ENCODE assay signal across 10 mouse cellular contexts in the genomic region with DNA sequence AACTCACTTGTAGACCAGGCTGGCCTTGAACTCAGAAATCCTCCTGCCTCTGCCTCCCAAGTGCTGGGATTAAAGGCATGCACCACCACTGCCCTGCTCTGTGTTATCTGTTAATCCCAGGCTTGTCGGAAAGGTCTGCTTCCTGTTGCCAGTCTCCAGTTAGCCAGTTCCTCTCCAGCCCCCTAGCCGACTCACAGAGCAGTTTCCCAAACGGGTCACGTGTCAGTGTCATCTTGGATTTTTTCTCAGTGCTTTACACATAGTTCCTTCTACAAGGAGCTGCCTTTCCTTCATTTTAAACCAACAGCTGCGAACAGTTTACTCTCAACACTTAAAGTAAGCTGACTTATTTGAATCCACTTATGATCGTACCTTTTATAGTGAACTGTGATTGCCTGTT. TPM values are rescaled to one million over a fixed set of nuclear protein-coding genes. Genes with fewer than 3 reads are reported as not detected.
DNase-seq lines count a peak whose midpoint lies in the region; ATAC-seq lines count a peak whose summit lies in the region.
"Had no signal": no experiment of that assay in that cellular context is flagged by ENCODE, and none has a peak within 500 bp of the region (broad histone marks: within the 10 kb centered on the region; RNA-seq: fewer than 3 reads in every experiment).

No protein-coding gene starts in this region.

- peak overlapping the region; percentile 95 for H3K27ac ChIP-seq in macrophage

- ATAC-seq in granulocyte monocyte progenitor cell, adult 5-6 weeks (replicated peaks; ENCODE audit: poor library complexity, severe bottlenecking): peak; percentile 23
- ATAC-seq in monocyte, adult 5-6 weeks (replicated peaks; ENCODE audit: insufficient number of reproducible peaks, low FRiP score, low TSS enrichment, poor library complexity, severe bottlenecking): no peak

- WGBS in macrophage (ENCODE audit: missing documents): 6% methylated on average over 6 of the region's 6 CpGs

- H3K4me3 ChIP-seq in macrophage (ENCODE audit: inconsistent target): peak overlapping the region; percentile 69; the same call in 1 of the 2 replicates

- no peaks in the 10 kb centered on the region for H3K36me3 ChIP-seq in macrophage (ENCODE audit: inconsistent target)

- DNase-seq in cerebellum, adult 8-10 months: peak; percentile 11
- DNase-seq in cerebellum, postnatal 36 days: no peak
- peak; percentile 34 to 47 for DNase-seq in lung, adult 18-20 months
- DNase-seq in lung, postnatal 14 days: no peak
- no peak for DNase-seq in gastrocnemius, postnatal 4 days (ENCODE audit: low spot score in 2 of 2)
- DNase-seq: cerebellum, adult 2 months; kidney, postnatal 14 days had no signal

- H3K79me2 ChIP-seq in macrophage (ENCODE audit: inconsistent target): peaks cover 68% of the 10 kb centered on the region

RNA-seq across cellular contexts. Expression of a gene that starts 2.2 kb away (rescaled TPM):
- 165 and 218 TPM in 2 replicates for total RNA-seq in granulocyte monocyte progenitor cell, adult 5-6 weeks (2014; fragmentation: Nextera tagmentation)
- 273 and 284 TPM in 2 replicates for total RNA-seq in granulocyte monocyte progenitor cell, adult 5-6 weeks (2017)
- 1,000 to 10,000 TPM in 10 of 26 experiments, 100 to 1,000 TPM in 16; 551 to 1,905 (median 901) TPM for total RNA-seq in macrophage (2018; cell fraction: chromatin; rRNA removed)
- total RNA-seq in macrophage (2018; cell fraction: cytosol; rRNA removed): 100 to 1,000 TPM; 172 to 417 (median 260) TPM
- 1,000 to 10,000 TPM in 5 of 26 experiments, 100 to 1,000 TPM in 21; 415 to 1,213 (median 670) TPM for total RNA-seq in macrophage (2018; cell fraction: nucleus; rRNA removed)
- polyA plus RNA-seq in macrophage (2018): 130 to 435 TPM (median 155 TPM) in 3 replicates
- total RNA-seq in monocyte, adult 5-6 weeks (2017): 374 to 583 TPM (median 393 TPM) in 3 replicates
- total RNA-seq in gastrocnemius, postnatal 4 days (2021): 100 to 1,000 TPM; 125 to 136 TPM

RNA-seq across cellular contexts. Expression of a gene that starts 5.3 kb away (rescaled TPM):
- total RNA-seq in granulocyte monocyte progenitor cell, adult 5-6 weeks (2014; fragmentation: Nextera tagmentation): 97.2 and 116 TPM in 2 replicates
- total RNA-seq in granulocyte monocyte progenitor cell, adult 5-6 weeks (2017): 40.2 and 41.8 TPM in 2 replicates
- 10 to 100 TPM; 26.4 to 64.6 (median 44.4) TPM for total RNA-seq in macrophage (2018; cell fraction: chromatin; rRNA removed)
- 10 to 100 TPM; 21.2 to 68.5 (median 39.5) TPM for total RNA-seq in macrophage (2018; cell fraction: cytosol; rRNA removed)
- 100 to 1,000 TPM in 6 of 26 experiments, 10 to 100 TPM in 20; 42.2 to 142 (median 72.5) TPM for total RNA-seq in macrophage (2018; cell fraction: nucleus; rRNA removed)
- polyA plus RNA-seq in macrophage (2018): 19.1 to 57.0 TPM (median 47.3 TPM) in 3 replicates
- 55.9 to 84.5 TPM (median 72.8 TPM) in 3 replicates for total RNA-seq in monocyte, adult 5-6 weeks (2017)
- 1 to 10 TPM; 7.6 to 8.7 TPM for total RNA-seq in gastrocnemius, postnatal 4 days (2021)

RNA-seq across cellular contexts. Expression of a gene that starts 18.5 kb away (rescaled TPM):
- total RNA-seq in granulocyte monocyte progenitor cell, adult 5-6 weeks (2014; fragmentation: Nextera tagmentation): 3.2 and 3.6 TPM in 2 replicates
- 3.8 and 7.1 TPM in 2 replicates for total RNA-seq in granulocyte monocyte progenitor cell, adult 5-6 weeks (2017)
- 1 to 10 TPM in 14 of 26 experiments, under 1 TPM in 3, not detected in 9; 0.70 to 4.6 (median 1.7) TPM for total RNA-seq in macrophage (2018; cell fraction: chromatin; rRNA removed)
- 1 to 10 TPM in 25 of 26 experiments, under 1 TPM in 1; 0.99 to 2.2 (median 1.5) TPM for total RNA-seq in macrophage (2018; cell fraction: cytosol; rRNA removed)
- 1 to 10 TPM in 14 of 26 experiments, under 1 TPM in 9, not detected in 3; 0.40 to 3.0 (median 1.3) TPM for total RNA-seq in macrophage (2018; cell fraction: nucleus; rRNA removed)
- 1.2 to 2.2 TPM (median 1.8 TPM) in 3 replicates for polyA plus RNA-seq in macrophage (2018)
- 71.7 to 98.5 TPM (median 90.4 TPM) in 3 replicates for total RNA-seq in monocyte, adult 5-6 weeks (2017)
- total RNA-seq in gastrocnemius, postnatal 4 days (2021): under 1 TPM; 0.36 to 0.37 TPM

RNA-seq across cellular contexts. Expression of a gene that starts 28.2 kb away (rescaled TPM):
- total RNA-seq in granulocyte monocyte progenitor cell, adult 5-6 weeks (2014; fragmentation: Nextera tagmentation): 55.3 and 56.9 TPM in 2 replicates
- total RNA-seq in granulocyte monocyte progenitor cell, adult 5-6 weeks (2017): 47.9 and 48.5 TPM in 2 replicates
- total RNA-seq in macrophage (2018; cell fraction: chromatin; rRNA removed): 10 to 100 TPM in 8 of 26 experiments, 1 to 10 TPM in 18; 1.2 to 20.1 (median 8.1) TPM
- 10 to 100 TPM; 27.0 to 79.7 (median 49.7) TPM for total RNA-seq in macrophage (2018; cell fraction: cytosol; rRNA removed)
- 10 to 100 TPM; 11.2 to 50.6 (median 30.8) TPM for total RNA-seq in macrophage (2018; cell fraction: nucleus; rRNA removed)
- 26.4 to 54.6 TPM (median 34.2 TPM) in 3 replicates for polyA plus RNA-seq in macrophage (2018)
- total RNA-seq in monocyte, adult 5-6 weeks (2017): 48.2 to 62.0 TPM (median 61.5 TPM) in 3 replicates
- 1 to 10 TPM in 1 of 2 experiments, under 1 TPM in 1; 0.70 to 1.4 TPM for total RNA-seq in gastrocnemius, postnatal 4 days (2021)

RNA-seq across cellular contexts. Expression of a gene that starts 32.5 kb away (rescaled TPM):
- 6.4 and 15.0 TPM in 2 replicates for total RNA-seq in granulocyte monocyte progenitor cell, adult 5-6 weeks (2014; fragmentation: Nextera tagmentation)
- total RNA-seq in granulocyte monocyte progenitor cell, adult 5-6 weeks (2017): 1.7 and 7.6 TPM in 2 replicates
- under 1 TPM in 3 of 26 experiments, not detected in 23; 0.59 to 0.91 (median 0.63) TPM for total RNA-seq in macrophage (2018; cell fraction: chromatin; rRNA removed)
- total RNA-seq in macrophage (2018; cell fraction: cytosol; rRNA removed): 1 to 10 TPM in 6 of 26 experiments, under 1 TPM in 20; 0.36 to 1.5 (median 0.80) TPM
- total RNA-seq in macrophage (2018; cell fraction: nucleus; rRNA removed): 1 to 10 TPM in 8 of 26 experiments, under 1 TPM in 9, not detected in 9; 0.58 to 1.5 (median 0.87) TPM
- 0.25 to 1.4 TPM (median 0.62 TPM) in 3 replicates for polyA plus RNA-seq in macrophage (2018)
- total RNA-seq in monocyte, adult 5-6 weeks (2017): 7.8 to 18.9 TPM (median 17.6 TPM) in 3 replicates
- total RNA-seq in gastrocnemius, postnatal 4 days (2021): not detected

Comparison
In these comparisons a context has a peak if more than half of its experiments do, and no peak if none do; other contexts are left out.
1. DNase-seq: peak in cerebellum, adult 8-10 months (single experiment) and lung, adult 18-20 months (2 of 2); none in cerebellum, postnatal 36 days (0 of 2), lung, postnatal 14 days (single experiment) and gastrocnemius, postnatal 4 days (0 of 2).